Comparison of ENCODE assay signal across 24 mouse cellular contexts in the genomic region with DNA sequence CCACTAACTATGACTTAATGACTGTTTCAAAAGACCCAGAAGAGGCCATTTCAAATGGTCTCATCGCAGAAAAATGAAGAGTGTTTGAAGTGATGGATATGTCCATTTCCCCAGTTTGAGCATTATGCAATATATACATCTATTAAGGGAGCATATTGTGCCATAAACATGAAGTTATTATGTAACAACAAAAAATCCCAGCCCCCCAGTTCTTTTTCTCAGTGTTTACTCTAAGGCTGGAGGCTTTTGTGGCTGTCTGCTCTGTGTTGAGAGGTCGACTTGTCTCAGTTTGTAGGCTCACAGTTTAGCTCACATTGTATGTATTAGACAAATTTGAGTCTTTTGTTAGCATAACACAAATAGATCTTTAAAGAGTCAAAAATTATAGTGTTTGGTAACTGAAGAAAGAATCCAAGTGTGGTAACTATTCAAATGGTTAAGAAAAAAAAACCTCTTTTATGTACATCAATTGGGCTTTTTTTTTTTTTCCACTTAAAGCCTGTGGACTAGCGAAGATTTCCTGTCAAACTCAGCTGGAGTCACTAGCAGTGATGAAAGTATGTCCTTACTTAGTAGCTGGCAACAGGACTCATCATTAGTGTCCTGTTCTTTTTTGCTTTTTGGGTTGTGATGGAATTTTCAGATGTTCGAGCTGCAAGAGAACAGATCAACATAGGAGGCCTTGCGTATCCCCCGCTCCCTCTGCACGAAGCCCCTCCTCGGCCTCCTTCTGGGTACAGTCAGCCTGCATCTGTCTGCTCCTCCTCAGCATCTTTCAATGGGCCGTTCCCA. TPM values are rescaled to one million over a fixed set of nuclear protein-coding genes. Genes with fewer than 3 reads are reported as not detected.
DNase-seq lines count a peak whose midpoint lies in the region; ATAC-seq and TF ChIP-seq lines count a peak whose summit lies in the region.
"Had no signal": no experiment of that assay in that cellular context is flagged by ENCODE, and none has a peak within 500 bp of the region (broad histone marks: within the 10 kb centered on the region; RNA-seq: fewer than 3 reads in every experiment).

No protein-coding gene starts in this region.

- no peak overlapping the region for H3K9ac ChIP-seq in hindbrain, embryonic 13.5 days
- no peak overlapping the region for H3K9ac ChIP-seq in lung, embryonic 14.5 days
- no peak overlapping the region for H3K9ac ChIP-seq in lung, embryonic 16.5 days (ENCODE audit: low read length)
- H3K9ac ChIP-seq: embryonic facial prominence, embryonic 13.5 days; embryonic facial prominence, embryonic 15.5 days; forebrain, embryonic 12.5 days had no signal

- no peak for ATAC-seq in hindbrain, embryonic 13.5 days (ENCODE audit: low FRiP score)
- ATAC-seq in lung, embryonic 14.5 days (ENCODE audit: insufficient read depth), result peak; percentile 71
- peak; percentile 86 for ATAC-seq in lung, embryonic 16.5 days (ENCODE audit: low read depth)
- ATAC-seq: forebrain, embryonic 14.5 days had no signal

- no peak for TF ChIP-seq POLR2A in olfactory bulb, adult 2 months (IDR thresholded peaks at IDR 0.05; ENCODE audit: insufficient read depth, low read depth, low read length)

- H3K9me3 ChIP-seq in hindbrain, embryonic 10.5 days, result no peaks in the 10 kb centered on the region
- no peaks in the 10 kb centered on the region for H3K9me3 ChIP-seq in hindbrain, embryonic 13.5 days
- H3K9me3 ChIP-seq in lung, embryonic 14.5 days (ENCODE audit: low read depth, low read length), result no peaks in the 10 kb centered on the region
- no peaks in the 10 kb centered on the region for H3K9me3 ChIP-seq in lung, embryonic 16.5 days (ENCODE audit: control insufficient read depth, low read length)
- H3K9me3 ChIP-seq: embryonic facial prominence, embryonic 13.5 days; embryonic facial prominence, embryonic 15.5 days; forebrain, embryonic 10.5 days; forebrain, embryonic 12.5 days had no signal

- H3K36me3 ChIP-seq in hindbrain, embryonic 10.5 days, result peaks cover 19% of the 10 kb centered on the region
- H3K36me3 ChIP-seq in hindbrain, embryonic 13.5 days, result peaks cover 36% of the 10 kb centered on the region
- peaks cover 11% of the 10 kb centered on the region; the same call in 1 of the 2 replicates for H3K36me3 ChIP-seq in lung, embryonic 14.5 days (ENCODE audit: insufficient read depth)
- no peaks in the 10 kb centered on the region; the same call in 1 of the 2 replicates for H3K36me3 ChIP-seq in lung, embryonic 16.5 days (ENCODE audit: control insufficient read depth, insufficient read depth, low read length)

- no peaks in the 10 kb centered on the region for H3K27me3 ChIP-seq in hindbrain, embryonic 10.5 days (ENCODE audit: insufficient read depth, poor library complexity, severe bottlenecking)
- no peaks in the 10 kb centered on the region for H3K27me3 ChIP-seq in hindbrain, embryonic 13.5 days
- no peaks in the 10 kb centered on the region for H3K27me3 ChIP-seq in lung, embryonic 14.5 days (ENCODE audit: insufficient read depth, low read length)
- no peaks in the 10 kb centered on the region for H3K27me3 ChIP-seq in lung, embryonic 16.5 days (ENCODE audit: control insufficient read depth, insufficient read depth, low read depth, low read length)
- H3K27me3 ChIP-seq: embryonic facial prominence, embryonic 13.5 days; embryonic facial prominence, embryonic 15.5 days; forebrain, embryonic 12.5 days had no signal

- H3K4me3 ChIP-seq in hindbrain, embryonic 10.5 days, result no peak overlapping the region
- no peak overlapping the region for H3K4me3 ChIP-seq in hindbrain, embryonic 13.5 days
- no peak overlapping the region for H3K4me3 ChIP-seq in lung, embryonic 14.5 days (ENCODE audit: low read depth, low read length)
- H3K4me3 ChIP-seq in lung, embryonic 16.5 days (ENCODE audit: low read length), result no peak overlapping the region
- H3K4me3 ChIP-seq in olfactory bulb, adult 2 months (ENCODE audit: insufficient read depth, low read depth, low read length), result peak overlapping the region; percentile 1; the same call in 1 of the 2 replicates
- H3K4me3 ChIP-seq: embryonic facial prominence, embryonic 13.5 days; embryonic facial prominence, embryonic 15.5 days; erythroblast, embryonic 14.5 days; forebrain, embryonic 10.5 days; forebrain, embryonic 12.5 days had no signal

- no peak for TF ChIP-seq CTCF in lung, embryonic 14.5 days (IDR thresholded peaks at IDR 0.05; ENCODE audit: low read depth)
- TF ChIP-seq CTCF in olfactory bulb, adult 2 months (IDR thresholded peaks at IDR 0.05; ENCODE audit: insufficient read depth, low read depth, low read length), result no peak

- 84% methylated on average over 9 of the region's 9 CpGs for WGBS in hindbrain, embryonic 10.5 days
- 75% methylated on average over 9 of the region's 9 CpGs for WGBS in hindbrain, embryonic 13.5 days
- WGBS in lung, embryonic 14.5 days, result 56% methylated on average over 9 of the region's 9 CpGs
- 59% methylated on average over 9 of the region's 9 CpGs for WGBS in lung, embryonic 16.5 days
- 38% methylated on average over 9 of the region's 9 CpGs for WGBS in olfactory bulb, adult 2 months

- H3K4me2 ChIP-seq in hindbrain, embryonic 13.5 days, result no peak overlapping the region
- H3K4me2 ChIP-seq in lung, embryonic 14.5 days, result no peak overlapping the region
- no peak overlapping the region for H3K4me2 ChIP-seq in lung, embryonic 16.5 days (ENCODE audit: low read depth, low read length)
- H3K4me2 ChIP-seq: embryonic facial prominence, embryonic 13.5 days; embryonic facial prominence, embryonic 15.5 days; forebrain, embryonic 12.5 days had no signal

- peaks cover 21% of the 10 kb centered on the region for H3K4me1 ChIP-seq in hindbrain, embryonic 10.5 days (replicated peaks)
- H3K4me1 ChIP-seq in hindbrain, embryonic 13.5 days (replicated peaks), result peaks cover 16% of the 10 kb centered on the region
- peaks cover 7% of the 10 kb centered on the region; the same call in 1 of the 2 replicates for H3K4me1 ChIP-seq in lung, embryonic 14.5 days (ENCODE audit: insufficient read depth)
- peaks cover 5% of the 10 kb centered on the region for H3K4me1 ChIP-seq in lung, embryonic 16.5 days (replicated peaks; ENCODE audit: control insufficient read depth, insufficient read depth, low read length)
- H3K4me1 ChIP-seq in olfactory bulb, adult 2 months (ENCODE audit: control insufficient read depth, insufficient read depth, low read length), result peaks cover 11% of the 10 kb centered on the region

- no peak for DNase-seq in hindbrain, embryonic 10.5 days (ENCODE audit: low spot score)
- DNase-seq in lung, embryonic 14.5 days, result peak; percentile 76
- DNase-seq in lung, postnatal 10 days, result no peak
- no peak for DNase-seq in lung, adult 18-20 months
- DNase-seq in right cerebral cortex, postnatal 10 days (ENCODE audit: low spot score in 2 of 2), result no peak
- DNase-seq: adrenal gland, adult 2 months; adrenal gland, postnatal 10 days; adrenal gland, postnatal 25 days; cerebellum, adult 11 months; cerebellum, adult 18-20 months; cerebellum, adult 8-10 months; cerebellum, adult 9-11 months; cerebellum, postnatal 14 days; cerebellum, postnatal 36 days; embryo, embryonic 11 days had no signal

- peak overlapping the region; percentile 12; the same call in 1 of the 2 replicates for H3K27ac ChIP-seq in hindbrain, embryonic 10.5 days
- H3K27ac ChIP-seq in hindbrain, embryonic 13.5 days, result no peak overlapping the region
- peak overlapping the region; percentile 67; the same call in 1 of the 2 replicates for H3K27ac ChIP-seq in lung, embryonic 14.5 days (ENCODE audit: low read depth)
- peak overlapping the region; percentile 91 for H3K27ac ChIP-seq in lung, embryonic 16.5 days (ENCODE audit: low read length)
- H3K27ac ChIP-seq in olfactory bulb, adult 2 months (ENCODE audit: insufficient read depth, low read depth, low read length), result peak overlapping the region; percentile 10
- H3K27ac ChIP-seq: embryonic facial prominence, embryonic 13.5 days; embryonic facial prominence, embryonic 15.5 days; forebrain, embryonic 10.5 days; forebrain, embryonic 12.5 days had no signal

RNA-seq across cellular contexts. Expression of a gene that starts 59.1 kb away (rescaled TPM):
- 360 and 369 TPM in 2 replicates for polyA plus RNA-seq in hindbrain, embryonic 10.5 days (2016; fragmentation: Nextera tagmentation; extraction: Ambion mirVana)
- 276 and 296 TPM in 2 replicates for polyA plus RNA-seq in hindbrain, embryonic 13.5 days (2015; fragmentation: Nextera tagmentation; extraction: Ambion mirVana)
- 470 and 497 TPM in 2 replicates for polyA plus RNA-seq in lung, embryonic 14.5 days (2014; fragmentation: Nextera tagmentation; extraction: Ambion mirVana)
- polyA plus RNA-seq in lung, embryonic 16.5 days (2015; fragmentation: Nextera tagmentation; extraction: Ambion mirVana), result 562 and 618 TPM in 2 replicates
- not detected in 2 replicates for polyA plus RNA-seq in olfactory bulb, adult 2 months (2012; ENCODE audit: insufficient read depth, insufficient read length, low replicate concordance, missing spikeins)
- polyA plus RNA-seq: erythroblast, embryonic 14.5 days had no signal
